Mouse (Mus musculus) liver, postnatal 0 days (tissue): ENCODE data around the gene Cmc2.

ENCODE experiments used
- CTCF ChIP-seq: sonication (generic); IDR thresholded peaks from 2 replicates; pipeline ENCODE4 v1.5.1; 2016; ENCODE audit warnings: antibody characterized with exemption, low read depth
- EP300 ChIP-seq: IDR thresholded peaks from 2 replicates; pipeline ENCODE4 v1.6.1; 2016; ENCODE audit warnings: antibody characterized with exemption, low read depth, mild to moderate bottlenecking

GRCm38 (mm10) chr8:116934976-116935375, 13.7 kb upstream of the Cmc2 start:
- TF ChIP-seq CTCF (no peak), EP300 (no peak)
